In genomic region chr8:93626807-93627526, GRCm38 (mm10) we compare ENCODE assay signal across 8 mouse cellular contexts.
DNase-seq lines count a peak whose midpoint lies in the region; ATAC-seq and TF ChIP-seq lines count a peak whose summit lies in the region.

No protein-coding gene starts in this region.

- no peaks in the 10 kb centered on the region for H3K4me1 ChIP-seq in liver, postnatal 0 days (ENCODE audit: insufficient read depth)
- no peaks in the 10 kb centered on the region for H3K4me1 ChIP-seq in liver, embryonic 11.5 days (replicated peaks; ENCODE audit: control insufficient read depth, insufficient read depth, low read length)
- H3K4me1 ChIP-seq in midbrain, embryonic 11.5 days (ENCODE audit: control insufficient read depth, insufficient read depth, low read length), result 0 out of 2 replicates have a peak, but pooled peaks cover 2% of the 10 kb centered on the region

- no peaks in the 10 kb centered on the region for H3K36me3 ChIP-seq in liver, postnatal 0 days (replicated peaks; ENCODE audit: insufficient read depth, low read length)
- no peaks in the 10 kb centered on the region for H3K36me3 ChIP-seq in liver, embryonic 11.5 days (ENCODE audit: control insufficient read depth, insufficient read depth, low read length)
- H3K36me3 ChIP-seq in midbrain, embryonic 11.5 days (ENCODE audit: control insufficient read depth, insufficient read depth, low read length), result no peaks in the 10 kb centered on the region

- H3K9me3 ChIP-seq in liver, postnatal 0 days (ENCODE audit: low read length), result no peaks in the 10 kb centered on the region
- H3K9me3 ChIP-seq in liver, embryonic 11.5 days (ENCODE audit: control insufficient read depth, low read length), result no peaks in the 10 kb centered on the region
- H3K9me3 ChIP-seq in midbrain, embryonic 11.5 days (ENCODE audit: control insufficient read depth, low read length), result no peaks in the 10 kb centered on the region

- no peak overlapping the region for H3K4me2 ChIP-seq in liver, postnatal 0 days (ENCODE audit: low read depth, low read length)
- H3K4me2 ChIP-seq in liver, embryonic 11.5 days, result no peak overlapping the region
- peak overlapping the region; percentile 29 for H3K4me2 ChIP-seq in midbrain, embryonic 11.5 days

- no peak overlapping the region for H3K9ac ChIP-seq in liver, postnatal 0 days (replicated peaks)
- H3K9ac ChIP-seq in liver, embryonic 11.5 days (ENCODE audit: low read depth, low read length), result no peak overlapping the region
- H3K9ac ChIP-seq in midbrain, embryonic 11.5 days (ENCODE audit: low read length), result no peak overlapping the region

- no peak for ATAC-seq in liver, postnatal 0 days
- no peak for ATAC-seq in liver, embryonic 11.5 days (replicated peaks; ENCODE audit: low FRiP score)
- peak; percentile 71; the same call in 1 of the 2 replicates for ATAC-seq in midbrain, embryonic 11.5 days (ENCODE audit: low FRiP score)

- no peak for TF ChIP-seq CTCF in liver, postnatal 0 days (IDR thresholded peaks at IDR 0.05; ENCODE audit: low read depth)

- TF ChIP-seq EP300 in liver, postnatal 0 days (IDR thresholded peaks at IDR 0.05; ENCODE audit: low read depth), result no peak

- H3K27me3 ChIP-seq in liver, postnatal 0 days (ENCODE audit: insufficient read depth, low read length), result no peaks in the 10 kb centered on the region
- H3K27me3 ChIP-seq in liver, embryonic 11.5 days (replicated peaks; ENCODE audit: control insufficient read depth, insufficient read depth, low read length), result no peaks in the 10 kb centered on the region
- no peaks in the 10 kb centered on the region for H3K27me3 ChIP-seq in midbrain, embryonic 11.5 days (ENCODE audit: control insufficient read depth, insufficient read depth, low read length)

- no peak overlapping the region for H3K27ac ChIP-seq in liver, postnatal 0 days (ENCODE audit: low read depth)
- no peak overlapping the region for H3K27ac ChIP-seq in liver, embryonic 11.5 days (ENCODE audit: low read depth, low read length)
- peak overlapping the region; percentile 25; the same call in 1 of the 2 replicates for H3K27ac ChIP-seq in midbrain, embryonic 11.5 days (ENCODE audit: low read depth, low read length)

- H3K4me3 ChIP-seq in liver, postnatal 0 days (ENCODE audit: low read depth, low read length), result no peak overlapping the region
- H3K4me3 ChIP-seq in liver, embryonic 11.5 days (ENCODE audit: low read depth, low read length), result no peak overlapping the region
- H3K4me3 ChIP-seq in midbrain, embryonic 11.5 days (ENCODE audit: low read depth, low read length), result no peak overlapping the region

- WGBS in liver, postnatal 0 days (ENCODE audit: insufficient replicate concordance), result 35% methylated on average over 18 of the region's 18 CpGs
- WGBS in liver, embryonic 11.5 days, result 27% methylated on average over 18 of the region's 18 CpGs
- 23% methylated on average over 18 of the region's 18 CpGs for WGBS in midbrain, embryonic 11.5 days

- peak; percentile 14 for DNase-seq in liver, postnatal 0 days
- no peak for DNase-seq in liver, embryonic 11.5 days (ENCODE audit: low spot score)
- DNase-seq in cerebellum, postnatal 4 days (ENCODE audit: low spot score in 2 of 2), result peak; percentile 42 to 69
- peak; percentile 1 to 21 for DNase-seq in heart, adult 9 months (ENCODE audit: low spot score in 2 of 2)
- peak; percentile 0 to 11 for DNase-seq in kidney, postnatal 36 days
- peak; percentile 94 for DNase-seq in midbrain, embryonic 11.5 days (ENCODE audit: low spot score, missing footprints)
- peak; percentile 62 for DNase-seq in right cerebral cortex, postnatal 4 days
- DNase-seq in thymus, adult 18-20 months, result no peak

Comparison
In these comparisons a context has a peak if more than half of its experiments do, and no peak if none do; other contexts are left out.
1. DNase-seq: peak in liver, postnatal 0 days (single experiment), cerebellum, postnatal 4 days (2 of 2), heart, adult 9 months (2 of 2), kidney, postnatal 36 days (2 of 2), midbrain, embryonic 11.5 days (single experiment) and right cerebral cortex, postnatal 4 days (single experiment); none in liver, embryonic 11.5 days (single experiment) and thymus, adult 18-20 months (0 of 2).